Mouse (Mus musculus) liver, embryonic 15.5 days (tissue): Measurements from ENCODE around the gene Iqgap3. TPM values are rescaled to one million over a fixed set of nuclear protein-coding genes. Genes with fewer than 3 reads are reported as not detected.

Source experiments
- ATAC-seq: fragments of 200-750 bp; cut with Nextera tagmentation; 2 replicates; pipeline ENCODE4 v1.8.0; 2017; ENCODE audit warnings: moderate number of reproducible peaks, mild to moderate bottlenecking, moderate library complexity; ENCODE audit not compliant: insufficient read depth
- H3K27ac ChIP-seq: fragments of 300-500 bp; sonication (generic); replicated peaks from 2 replicates; pipeline ENCODE4 v1.5.1; 2015; ENCODE audit warnings: mild to moderate bottlenecking, inconsistent platforms
- H3K27me3 ChIP-seq: fragments of 300-500 bp; sonication (generic); 2 replicates; pipeline ENCODE4 v1.6.1; 2015; ENCODE audit warnings: mild to moderate bottlenecking, inconsistent platforms
- H3K36me3 ChIP-seq: fragments of 300-500 bp; sonication (generic); replicated peaks from 2 replicates; pipeline ENCODE4 v1.6.1; 2015; ENCODE audit warnings: moderate library complexity, mild to moderate bottlenecking, inconsistent platforms
- H3K4me1 ChIP-seq: fragments of 300-500 bp; sonication (generic); replicated peaks from 2 replicates; pipeline ENCODE4 v1.6.1; 2015; ENCODE audit warnings: inconsistent platforms
- H3K4me2 ChIP-seq: fragments of 300-500 bp; sonication (generic); 2 replicates; pipeline ENCODE4 v1.6.1; 2015; ENCODE audit warnings: moderate library complexity, mild to moderate bottlenecking, inconsistent platforms
- H3K4me3 ChIP-seq: fragments of 300-500 bp; sonication (generic); replicated peaks from 2 replicates; pipeline ENCODE4 v1.5.1; 2015; ENCODE audit warnings: mild to moderate bottlenecking, inconsistent platforms
- H3K9ac ChIP-seq: fragments of 300-500 bp; sonication (generic); 2 replicates; pipeline ENCODE4 v1.6.1; 2015; ENCODE audit warnings: moderate library complexity, mild to moderate bottlenecking, inconsistent platforms
- H3K9me3 ChIP-seq: fragments of 300-500 bp; sonication (generic); replicated peaks from 2 replicates; pipeline ENCODE4 v1.6.1; 2016; ENCODE audit warnings: inconsistent platforms
- WGBS: fragments of 180-500 bp; shearing (Covaris S2); methylation state at CpG from one replicate; pipeline ENCODE4 v1.1.7; 2015; ENCODE audit warnings: mixed read lengths; ENCODE audit not compliant: insufficient replicate concordance; 5-methylcytosine and 5-hydroxymethylcytosine counted together
- polyA plus RNA-seq: library from polyadenylated mRNA; unstranded; fragments of >200 nt; fragmentation: Nextera tagmentation; extraction: Ambion mirVana; gene quantifications from 2 replicates; pipeline ENCODE4 v1.2.1, GENCODE M21; 2015

The Iqgap3 gene
- polyA plus RNA-seq, 1 experiment from 2014 or later: 7.3 TPM

DNA sequence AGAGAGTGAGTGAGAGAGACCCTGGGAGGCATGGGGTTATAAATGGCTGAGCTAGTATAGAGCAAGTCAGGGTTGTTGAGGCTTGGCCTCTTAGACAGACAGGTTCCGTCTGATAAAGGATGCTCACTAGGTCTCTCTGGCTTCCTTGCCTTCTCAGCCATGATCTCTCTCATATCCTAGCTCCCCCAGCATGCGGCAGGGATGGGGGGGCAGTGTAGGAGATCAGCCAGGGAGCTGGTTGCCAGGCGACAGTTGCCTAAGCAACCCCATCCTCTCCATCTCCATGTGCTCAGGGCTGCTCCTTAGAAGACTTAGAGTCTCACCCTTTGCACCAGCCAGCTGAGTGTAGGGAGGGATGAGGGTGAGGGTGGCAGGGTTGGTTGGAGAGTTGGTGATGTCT lies 70.3 kb downstream of the Iqgap3 start:
- H3K4me3 ChIP-seq: no peak overlapping the region
- H3K9me3 ChIP-seq: no peaks in the 10 kb centered on the region
- H3K36me3 ChIP-seq: peaks cover 19% of the 10 kb centered on the region
- no peak overlapping the region for H3K27ac ChIP-seq
- H3K9ac ChIP-seq: no peak overlapping the region
- peaks cover 53% of the 10 kb centered on the region for H3K4me1 ChIP-seq
- ATAC-seq: no peak
- H3K4me2 ChIP-seq: no peak overlapping the region
- WGBS: 56% methylated on average over 3 of the region's 3 CpGs
- no peaks in the 10 kb centered on the region for H3K27me3 ChIP-seq

GRCm38 (mm10) chr3:88153290-88154011 lies 71.7 kb downstream of the Iqgap3 start:
- H3K27ac ChIP-seq: no peak overlapping the region
- H3K4me2 ChIP-seq: no peak overlapping the region
- no peak for ATAC-seq
- no peak overlapping the region for H3K9ac ChIP-seq
- H3K36me3 ChIP-seq: peaks cover 33% of the 10 kb centered on the region
- H3K27me3 ChIP-seq: no peaks in the 10 kb centered on the region
- H3K4me1 ChIP-seq: peaks cover 39% of the 10 kb centered on the region
- H3K9me3 ChIP-seq: no peaks in the 10 kb centered on the region
- no peak overlapping the region for H3K4me3 ChIP-seq
- WGBS: 58% methylated on average over 3 of the region's 3 CpGs

- no peaks in the 10 kb centered on the region for H3K9me3 ChIP-seq
- 69% methylated on average over 2 of the region's 2 CpGs for WGBS
- no peak overlapping the region for H3K27ac ChIP-seq
- peaks cover 41% of the 10 kb centered on the region for H3K36me3 ChIP-seq
- H3K4me2 ChIP-seq: no peak overlapping the region
- no peak for ATAC-seq
- H3K4me3 ChIP-seq: no peak overlapping the region
- H3K4me1 ChIP-seq: peaks cover 31% of the 10 kb centered on the region
- H3K27me3 ChIP-seq: no peaks in the 10 kb centered on the region
- no peak overlapping the region for H3K9ac ChIP-seq
Measured at GRCm38 (mm10) chr3:88154236-88154635, 72.5 kb downstream of the Iqgap3 start.

DNA sequence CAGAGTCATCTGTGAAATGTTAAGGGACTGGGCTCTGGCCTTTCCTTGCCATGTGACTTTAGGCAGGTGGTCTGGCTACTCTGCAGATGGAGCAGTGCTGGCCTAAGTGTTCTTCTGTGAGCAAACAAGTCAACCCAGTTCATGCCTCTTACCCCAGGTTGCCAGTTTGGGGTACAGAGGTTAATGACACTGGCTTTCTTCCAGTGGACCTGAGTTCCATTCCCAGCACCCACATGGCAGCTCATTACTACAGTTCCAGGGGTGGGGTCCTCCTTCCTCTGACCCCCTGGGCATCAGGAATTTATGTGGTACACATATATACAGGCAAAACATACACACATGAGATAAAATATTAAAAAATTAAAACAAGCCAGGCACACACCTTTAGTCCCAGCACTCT lies 75.0 kb downstream of the Iqgap3 start:
- H3K4me3 ChIP-seq: no peak overlapping the region
- no peaks in the 10 kb centered on the region for H3K9me3 ChIP-seq
- peaks cover 5% of the 10 kb centered on the region; the same call in 1 of the 2 replicates for H3K4me1 ChIP-seq
- ATAC-seq: no peak
- no peak overlapping the region for H3K9ac ChIP-seq
- H3K36me3 ChIP-seq: peaks cover 67% of the 10 kb centered on the region
- no peaks in the 10 kb centered on the region for H3K27me3 ChIP-seq
- H3K27ac ChIP-seq: no peak overlapping the region
- no peak overlapping the region for H3K4me2 ChIP-seq

DNA sequence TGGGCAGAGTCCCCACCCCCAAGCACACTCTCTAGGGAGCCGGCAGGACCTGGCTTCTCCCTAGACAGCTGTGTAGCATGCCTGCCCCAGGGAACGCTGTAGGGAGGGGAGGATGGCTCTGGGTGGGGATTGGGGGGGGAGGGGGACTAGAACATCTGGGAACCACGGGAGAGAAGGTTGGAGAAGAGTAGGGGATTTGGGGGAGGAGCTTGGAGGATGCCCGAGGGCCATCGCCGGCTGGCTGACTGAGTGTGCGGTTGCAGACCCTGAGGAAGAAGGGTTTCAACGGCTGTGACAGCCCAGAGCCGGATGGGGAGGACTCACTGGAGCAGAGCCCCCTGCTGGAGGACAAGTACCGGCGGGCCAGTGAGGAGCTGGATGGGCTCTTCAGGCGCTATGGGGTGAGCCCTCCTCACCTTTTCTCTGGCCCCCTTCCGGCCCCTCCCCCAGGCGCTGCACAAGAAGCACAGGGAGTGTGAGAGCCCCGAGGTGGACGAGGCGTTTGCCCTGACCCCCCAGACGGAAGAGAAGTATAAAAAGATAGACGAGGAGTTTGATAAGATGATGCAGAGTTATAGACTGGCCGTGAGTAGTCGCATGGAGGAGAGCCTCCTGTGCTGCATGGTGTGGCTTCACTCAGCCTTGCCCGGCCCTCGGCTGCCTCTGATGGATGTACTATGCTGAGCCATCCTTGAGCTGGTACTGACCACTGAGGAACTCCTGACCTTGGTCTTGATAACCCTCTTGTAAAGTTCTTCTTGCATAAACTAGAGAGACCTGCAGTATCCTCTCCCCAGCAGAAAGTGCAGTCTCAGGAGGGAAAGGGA lies 76.2 kb downstream of the Iqgap3 start:
- no peak overlapping the region for H3K4me2 ChIP-seq
- 44% methylated on average over 23 of the region's 23 CpGs for WGBS
- H3K4me3 ChIP-seq: no peak overlapping the region
- H3K9ac ChIP-seq: no peak overlapping the region
- H3K36me3 ChIP-seq: peaks cover 79% of the 10 kb centered on the region
- no peaks in the 10 kb centered on the region for H3K9me3 ChIP-seq
- ATAC-seq: peak; percentile 27; the same call in 1 of the 2 replicates
- no peaks in the 10 kb centered on the region for H3K27me3 ChIP-seq
- no peaks in the 10 kb centered on the region; the same call in 1 of the 2 replicates for H3K4me1 ChIP-seq
- H3K27ac ChIP-seq: no peak overlapping the region

DNA sequence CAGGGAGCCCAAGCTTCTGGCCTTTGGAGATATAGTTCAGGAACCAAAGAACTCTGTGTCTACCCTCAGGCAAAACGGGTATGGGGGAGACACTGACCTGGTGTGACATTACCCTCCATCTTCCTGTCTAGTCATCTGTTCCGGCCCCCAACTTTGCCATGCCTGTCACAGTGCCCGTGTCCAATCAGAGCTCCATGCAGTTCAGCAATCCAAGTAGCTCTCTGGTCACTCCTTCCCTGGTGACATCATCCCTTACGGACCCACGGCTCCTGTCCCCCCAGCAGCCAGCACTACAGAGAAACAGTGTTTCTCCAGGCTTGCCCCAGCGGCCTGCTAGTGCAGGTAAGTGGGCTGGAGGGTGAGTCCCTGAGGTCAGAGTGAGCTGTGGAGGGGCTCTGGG lies 77.2 kb downstream of the Iqgap3 start:
- H3K4me2 ChIP-seq: no peak overlapping the region
- H3K4me1 ChIP-seq: no peaks in the 10 kb centered on the region; the same call in 1 of the 2 replicates
- no peaks in the 10 kb centered on the region for H3K9me3 ChIP-seq
- H3K27me3 ChIP-seq: no peaks in the 10 kb centered on the region
- no peak overlapping the region for H3K9ac ChIP-seq
- ATAC-seq: no peak
- no peak overlapping the region for H3K4me3 ChIP-seq
- H3K27ac ChIP-seq: no peak overlapping the region
- H3K36me3 ChIP-seq: peaks cover 87% of the 10 kb centered on the region
- WGBS: 75% methylated on average over 6 of the region's 6 CpGs

- H3K27ac ChIP-seq: no peak overlapping the region
- H3K4me2 ChIP-seq: no peak overlapping the region
- H3K36me3 ChIP-seq: peaks cover 97% of the 10 kb centered on the region
- H3K27me3 ChIP-seq: no peaks in the 10 kb centered on the region
- H3K4me3 ChIP-seq: no peak overlapping the region
- no peaks in the 10 kb centered on the region for H3K9me3 ChIP-seq
- no peaks in the 10 kb centered on the region; the same call in 1 of the 2 replicates for H3K4me1 ChIP-seq
- 74% methylated on average over 6 of the region's 6 CpGs for WGBS
- ATAC-seq: no peak
- H3K9ac ChIP-seq: no peak overlapping the region
Measured at GRCm38 (mm10) chr3:88160856-88161255, 79.1 kb downstream of the Iqgap3 start.

DNA sequence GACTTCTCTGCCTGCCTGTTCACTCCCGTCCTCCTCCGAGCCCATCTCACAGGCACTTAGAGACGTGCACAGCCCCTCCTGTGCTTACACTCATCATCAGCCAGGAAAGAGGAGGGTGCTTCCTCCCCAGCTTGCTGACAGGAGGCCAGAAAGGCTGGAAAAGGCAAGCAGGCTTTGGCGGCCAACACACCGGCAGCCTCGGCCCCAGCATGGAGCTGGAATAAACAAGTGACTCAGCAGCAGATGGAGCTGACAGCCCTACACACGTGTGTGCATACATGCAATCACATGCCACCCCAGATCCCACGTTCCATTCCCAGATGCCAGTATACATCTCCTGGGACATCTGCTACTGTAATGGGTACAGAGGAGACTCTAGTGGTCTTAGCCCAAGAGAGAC lies 80.5 kb downstream of the Iqgap3 start:
- H3K27me3 ChIP-seq: no peaks in the 10 kb centered on the region
- H3K9ac ChIP-seq: no peak overlapping the region
- no peak overlapping the region for H3K4me2 ChIP-seq
- H3K36me3 ChIP-seq: peaks cover 94% of the 10 kb centered on the region
- no peaks in the 10 kb centered on the region for H3K4me1 ChIP-seq
- H3K4me3 ChIP-seq: no peak overlapping the region
- ATAC-seq: no peak
- WGBS: 82% methylated on average over 8 of the region's 8 CpGs
- H3K9me3 ChIP-seq: no peaks in the 10 kb centered on the region
- H3K27ac ChIP-seq: no peak overlapping the region

DNA sequence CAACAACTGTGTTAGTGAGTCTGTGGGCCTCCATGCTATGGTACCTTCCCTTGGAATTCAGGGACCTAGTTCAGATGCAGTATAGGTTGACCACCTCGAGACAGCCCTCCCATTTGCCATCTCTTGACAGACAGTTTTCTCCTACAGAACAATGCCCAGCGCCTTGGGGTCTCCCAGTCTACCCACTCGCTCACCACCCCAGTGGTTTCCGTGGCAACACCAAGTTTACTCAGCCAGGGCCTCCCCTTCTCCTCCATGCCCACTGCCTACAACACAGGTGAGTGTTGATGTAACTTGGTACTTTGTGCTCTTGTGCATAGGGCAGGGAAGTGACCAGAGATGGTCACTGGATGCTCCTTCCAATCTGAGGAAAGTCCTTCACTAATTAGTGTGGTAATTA lies 81.0 kb downstream of the Iqgap3 start:
- H3K4me2 ChIP-seq: no peak overlapping the region
- 65% methylated on average over 4 of the region's 4 CpGs for WGBS
- no peaks in the 10 kb centered on the region for H3K4me1 ChIP-seq
- H3K9me3 ChIP-seq: no peaks in the 10 kb centered on the region
- ATAC-seq: no peak
- no peak overlapping the region for H3K27ac ChIP-seq
- no peak overlapping the region for H3K4me3 ChIP-seq
- peaks cover 94% of the 10 kb centered on the region for H3K36me3 ChIP-seq
- no peaks in the 10 kb centered on the region for H3K27me3 ChIP-seq
- H3K9ac ChIP-seq: no peak overlapping the region

DNA sequence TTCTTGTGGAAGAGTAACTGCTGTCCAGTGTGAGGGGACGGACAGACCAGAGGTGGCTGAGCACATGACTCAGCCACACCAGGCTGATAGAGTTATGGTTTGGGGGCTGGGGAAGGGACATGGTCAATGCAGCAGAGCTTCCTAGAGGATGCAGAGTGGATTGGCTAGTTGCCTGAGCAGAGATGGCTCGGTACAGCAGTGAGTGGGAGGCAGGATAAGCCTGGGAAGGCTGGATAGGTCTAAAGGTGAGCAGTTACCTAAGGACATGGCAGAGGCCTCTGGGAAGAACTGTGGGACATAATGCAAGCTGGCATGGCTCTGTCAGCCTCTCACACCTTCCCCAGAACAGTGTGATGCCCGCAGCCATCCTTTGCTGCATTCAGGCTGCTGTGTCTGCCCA lies 82.1 kb downstream of the Iqgap3 start:
- no peaks in the 10 kb centered on the region for H3K4me1 ChIP-seq
- H3K27me3 ChIP-seq: no peaks in the 10 kb centered on the region
- H3K4me2 ChIP-seq: no peak overlapping the region
- H3K9me3 ChIP-seq: no peaks in the 10 kb centered on the region
- ATAC-seq: no peak
- H3K27ac ChIP-seq: no peak overlapping the region
- H3K36me3 ChIP-seq: peaks cover 93% of the 10 kb centered on the region
- WGBS: 66% methylated on average over 3 of the region's 3 CpGs
- H3K9ac ChIP-seq: no peak overlapping the region
- H3K4me3 ChIP-seq: no peak overlapping the region

GRCm38 (mm10) chr3:88164263-88164662 lies 82.5 kb downstream of the Iqgap3 start:
- H3K4me1 ChIP-seq: no peaks in the 10 kb centered on the region
- H3K9ac ChIP-seq: no peak overlapping the region
- WGBS: 82% methylated on average over 3 of the region's 3 CpGs
- H3K27ac ChIP-seq: no peak overlapping the region
- no peak for ATAC-seq
- no peaks in the 10 kb centered on the region for H3K27me3 ChIP-seq
- H3K36me3 ChIP-seq: peaks cover 93% of the 10 kb centered on the region
- H3K9me3 ChIP-seq: no peaks in the 10 kb centered on the region
- no peak overlapping the region for H3K4me2 ChIP-seq
- H3K4me3 ChIP-seq: no peak overlapping the region
